Mouse (Mus musculus) CH12.LX (cell line): ENCODE results near the gene Tor1a. TPM values are rescaled to one million over a fixed set of nuclear protein-coding genes. Genes with fewer than 3 reads are reported as not detected.

Source experiments
- DNase-seq: peaks from one replicate; pipeline ENCODE4 v3.0.0-alpha.2; 2013; ENCODE audit errors: extremely low read depth
- H3K27ac ChIP-seq: 2 replicates; pipeline ENCODE4 v1.5.1; 2012; ENCODE audit warnings: low read depth, mild to moderate bottlenecking, control low read depth, moderate library complexity; ENCODE audit not compliant: insufficient read depth
- H3K27me3 ChIP-seq: replicated peaks from 2 replicates; pipeline ENCODE3; 2012; ENCODE audit warnings: inconsistent platforms
- H3K36me3 ChIP-seq, 2 experiments: replicated peaks in 1 of 2; 2 replicates each; pipeline versions ENCODE3 to v1.6.1; 2012; ENCODE audit warnings: inconsistent platforms in 1 of 2, low read length in 1 of 2, mild to moderate bottlenecking in 1 of 2, mixed read lengths in 1 of 2, moderate library complexity in 1 of 2; ENCODE audit not compliant: control insufficient read depth in 1 of 2, insufficient read depth in 1 of 2
- H3K4me1 ChIP-seq, 2 experiments: 2 replicates each; pipeline ENCODE4 v1.6.1; 2012; ENCODE audit warnings: inconsistent platforms in 1 of 2, moderate library complexity in 1 of 2; ENCODE audit not compliant: insufficient read depth in 2 of 2, control insufficient read depth in 1 of 2
- H3K4me2 ChIP-seq: 2 replicates; pipeline ENCODE4 v1.6.1; 2012; ENCODE audit warnings: low read depth, mild to moderate bottlenecking, control low read depth; ENCODE audit not compliant: poor library complexity, insufficient read depth, severe bottlenecking
- H3K4me3 ChIP-seq, 3 experiments: fragments of 150-350 bp in 1 of 3; sonication (generic) in 1 of 3; replicated peaks in 1 of 3; 2 replicates each; pipeline versions ENCODE3 to v1.5.1; 2011 to 2012; ENCODE audit warnings: low read depth in 2 of 3, low read length in 2 of 3, mild to moderate bottlenecking in 2 of 3, moderate library complexity in 2 of 3, control low read depth in 1 of 3, improper control_type of control experiment in 1 of 3, inconsistent platforms in 1 of 3, mixed read lengths in 1 of 3; ENCODE audit not compliant: poor library complexity in 1 of 3
- H3K79me2 ChIP-seq: replicated peaks from 2 replicates; pipeline ENCODE4 v1.6.1; 2012; ENCODE audit warnings: mild to moderate bottlenecking, moderate library complexity; ENCODE audit not compliant: control insufficient read depth, poor library complexity, insufficient read depth, severe bottlenecking; ENCODE audit errors: extremely low read depth
- H3K9ac ChIP-seq: 2 replicates; pipeline ENCODE4 v1.6.1; 2012; ENCODE audit warnings: low read depth, mild to moderate bottlenecking, control low read depth, moderate library complexity; ENCODE audit not compliant: insufficient read depth
- H3K9me3 ChIP-seq: replicated peaks from 2 replicates; pipeline ENCODE3; 2012; ENCODE audit warnings: low read length, inconsistent platforms, mixed read lengths
- CHD2 ChIP-seq: IDR thresholded peaks from 2 replicates; pipeline ENCODE4 v1.6.1; 2011; ENCODE audit warnings: low read length, improper control_type of control experiment
- ELF1 ChIP-seq: IDR thresholded peaks from 2 replicates; pipeline ENCODE4 v1.6.1; 2014; ENCODE audit warnings: low read depth, mild to moderate bottlenecking, inconsistent platforms, low read length, improper control_type of control experiment
- HCFC1 ChIP-seq: IDR thresholded peaks from 2 replicates; pipeline ENCODE4 v1.6.1; 2012; ENCODE audit warnings: low read depth, mild to moderate bottlenecking, inconsistent platforms, low read length, improper control_type of control experiment
- IRF4 ChIP-seq: IDR thresholded peaks from 2 replicates; pipeline ENCODE4 v1.6.1; 2014; ENCODE audit warnings: low read depth, mild to moderate bottlenecking, inconsistent platforms, low read length, improper control_type of control experiment
- MAFK ChIP-seq: IDR thresholded peaks from 2 replicates; pipeline ENCODE4 v1.6.1; 2011; ENCODE audit warnings: low read length, improper control_type of control experiment; ENCODE audit not compliant: insufficient replicate concordance
- MAZ ChIP-seq: IDR thresholded peaks from 2 replicates; pipeline ENCODE4 v1.6.1; 2012; ENCODE audit warnings: low read depth, mild to moderate bottlenecking, inconsistent platforms, low read length, improper control_type of control experiment, moderate library complexity
- MYC ChIP-seq: IDR thresholded peaks from 2 replicates; pipeline ENCODE4 v1.6.1; 2011; ENCODE audit warnings: low read depth, mild to moderate bottlenecking, improper control_type of control experiment, low read length
- PAX5 ChIP-seq: IDR thresholded peaks from 2 replicates; pipeline ENCODE4 v1.6.1; 2012; ENCODE audit warnings: low read length, inconsistent platforms, mixed read lengths
- POLR2AphosphoS2 ChIP-seq: IDR thresholded peaks from 2 replicates; pipeline ENCODE4 v1.6.1; 2011; ENCODE audit warnings: low read depth, low read length, improper control_type of control experiment
- RCOR1 ChIP-seq: conservative IDR thresholded peaks from 2 replicates; pipeline ENCODE4 v1.6.1; 2012; ENCODE audit warnings: low read depth, mild to moderate bottlenecking, inconsistent platforms, low read length, improper control_type of control experiment
- SMC3 ChIP-seq: IDR thresholded peaks from 2 replicates; pipeline ENCODE4 v1.6.1; 2011; ENCODE audit warnings: low read depth, low read length, improper control_type of control experiment
- TBP ChIP-seq: conservative IDR thresholded peaks from 2 replicates; pipeline ENCODE4 v1.6.1; 2011; ENCODE audit warnings: low read depth, low read length, improper control_type of control experiment
- TCF12 ChIP-seq: IDR thresholded peaks from 2 replicates; pipeline ENCODE4 v1.6.1; 2014; ENCODE audit warnings: low read depth, mild to moderate bottlenecking, inconsistent platforms, low read length, improper control_type of control experiment
- USF1 ChIP-seq: IDR thresholded peaks from 2 replicates; pipeline ENCODE4 v1.6.1; 2014; ENCODE audit warnings: low read depth, mild to moderate bottlenecking, inconsistent platforms, low read length, improper control_type of control experiment
- ZNF384 ChIP-seq: IDR thresholded peaks from 2 replicates; pipeline ENCODE4 v1.6.1; 2012; ENCODE audit warnings: low read depth, low read length, improper control_type of control experiment, inconsistent platforms
- dilution Hi-C: fragments of 300-500 bp; cut with MboI; formaldehyde crosslinking; loops from 2 replicates; pipeline ENCODE4 v1.14.3; 2020; ENCODE audit warnings: low sequenced_read_pairs; ENCODE audit not compliant: extremely low pct_unique_long_range_greater_than_20kb, extremely low pct_ligation_motif_present
- in situ Hi-C: fragments of 300-500 bp; cut with MboI; formaldehyde crosslinking; loops from 3 replicates; pipeline ENCODE4 v1.14.3; 2019; ENCODE audit warnings: low sequenced_read_pairs, low pct_ligation_motif_present, low pct_unique_long_range_greater_than_20kb, mixed read lengths
- polyA plus RNA-seq: library from polyadenylated mRNA; unstranded; fragments of >175 nt; gene quantifications from 2 replicates; pipeline ENCODE4 v1.2.1, GENCODE M21; 2012; ENCODE audit warnings: low read depth; ENCODE audit not compliant: insufficient read length
- total RNA-seq, 2 experiments: library from RNA; depleted of rRNA; stranded (reverse); fragments of 300-350 nt in 1 of 2; fragments of >200 nt in 1 of 2; gene quantifications; 2 replicates each; pipeline ENCODE4 v1.2.3; 2012 to 2014

Gene Tor1a
- total and polyA plus RNA-seq, 3 experiments, result 44.9 to 58.2 (median 45.6) TPM

DNA sequence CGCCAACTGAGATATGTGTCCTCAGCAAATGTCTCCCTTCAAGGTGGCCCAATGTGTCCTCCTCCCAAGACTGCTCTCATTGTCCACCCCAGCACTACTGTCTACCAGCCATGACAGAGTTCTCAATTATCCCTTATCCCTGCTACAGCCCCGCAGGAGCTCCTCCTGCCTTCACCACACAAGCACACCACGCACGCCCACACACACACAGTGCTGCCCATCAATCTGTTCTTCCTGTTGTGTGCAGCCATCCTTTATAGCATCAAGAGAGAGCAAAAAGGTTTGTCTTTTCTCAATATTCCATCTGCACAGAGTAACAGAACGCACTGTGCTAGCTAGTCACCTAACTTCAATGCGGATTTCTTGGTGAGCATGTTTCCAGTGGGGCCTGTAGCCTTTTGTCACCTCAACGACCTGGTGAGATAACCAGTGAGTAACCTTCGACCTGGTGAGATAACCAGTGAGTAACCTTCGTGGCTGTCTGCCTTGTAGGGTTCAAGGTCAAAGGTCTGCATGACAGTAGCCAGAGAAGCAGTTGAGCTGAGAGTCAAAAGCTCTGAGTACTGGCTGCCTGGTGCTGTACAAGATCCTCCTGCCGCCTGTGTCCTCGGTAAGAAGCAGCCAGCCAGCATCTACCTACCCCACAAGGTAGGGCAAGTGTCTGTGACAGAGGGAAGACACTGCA lies 5.0 kb downstream of the Tor1a start:
- in situ Hi-C loops, result no loop called here
- TF ChIP-seq MAFK, result no peak
- no peak for TF ChIP-seq IRF4
- TF ChIP-seq SMC3, result no peak
- TF ChIP-seq MAZ, result no peak
- no peak for TF ChIP-seq USF1
- no peak for TF ChIP-seq POLR2AphosphoS2
- no peak for TF ChIP-seq CHD2
- no peak for TF ChIP-seq TBP
- no peak for TF ChIP-seq RCOR1
- TF ChIP-seq ELF1, result no peak
- no peak for TF ChIP-seq TCF12
- TF ChIP-seq MYC, result no peak
- TF ChIP-seq PAX5, result no peak

DNA sequence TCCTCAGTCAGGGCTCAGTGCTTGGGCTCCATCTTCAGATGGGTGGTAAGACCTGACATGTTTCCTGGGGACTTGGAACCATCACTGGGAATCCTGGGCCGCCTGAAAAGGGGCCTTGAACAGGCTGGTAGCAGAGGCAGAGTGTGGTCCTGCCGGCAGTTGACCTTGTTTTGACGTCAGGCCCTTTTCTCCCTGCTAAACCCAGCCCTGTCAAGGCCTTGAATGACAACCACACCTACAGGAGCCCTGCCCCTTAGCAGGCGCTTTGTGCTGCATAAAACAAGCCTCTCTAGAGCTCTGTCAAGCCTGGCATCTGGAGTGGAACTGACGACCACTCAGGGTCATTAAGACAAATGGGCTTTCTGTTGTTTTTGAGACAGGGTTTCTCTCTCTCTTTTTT lies 7.9 kb downstream of the Tor1a start:
- dilution Hi-C loops, result no loop called here
- DNase-seq, result no peak
- in situ Hi-C loops, result no loop called here
- Histone ChIP-seq H3K9ac (no peak overlapping the region), H3K79me2 (peaks cover 17% of the 10 kb centered on the region), H3K27ac (no peak overlapping the region), H3K36me3 (peaks cover 88 to 99% of the 10 kb centered on the region in 2 experiments), H3K4me1 (peaks cover 6 to 14% of the 10 kb centered on the region in 2 experiments; a peak in 3 of 4 replicates), H3K4me2 (no peak overlapping the region), H3K9me3 (no peaks in the 10 kb centered on the region), H3K4me3 (no peak overlapping the region), H3K27me3 (no peaks in the 10 kb centered on the region)
- no peak for TF ChIP-seq HCFC1
- TF ChIP-seq ZNF384, result 0 out of 2 replicates have a peak, but pooled peaks have one; percentile 5

More for the DNA sequence above, 5.0 kb downstream of the Tor1a start:
- Histone ChIP-seq H3K4me2 (no peak overlapping the region), H3K27me3 (no peaks in the 10 kb centered on the region), H3K27ac (no peak overlapping the region), H3K4me3 (no peak overlapping the region), H3K79me2 (peaks cover 19% of the 10 kb centered on the region), H3K9ac (no peak overlapping the region), H3K4me1 (peaks cover 3 to 19% of the 10 kb centered on the region in 2 experiments), H3K36me3 (peaks cover 69 to 87% of the 10 kb centered on the region in 2 experiments), H3K9me3 (no peaks in the 10 kb centered on the region)
- DNase-seq, result no peak
- dilution Hi-C loops, result no loop called here
